ENCODE assay signal across 8 mouse cellular contexts in the genomic region with DNA sequence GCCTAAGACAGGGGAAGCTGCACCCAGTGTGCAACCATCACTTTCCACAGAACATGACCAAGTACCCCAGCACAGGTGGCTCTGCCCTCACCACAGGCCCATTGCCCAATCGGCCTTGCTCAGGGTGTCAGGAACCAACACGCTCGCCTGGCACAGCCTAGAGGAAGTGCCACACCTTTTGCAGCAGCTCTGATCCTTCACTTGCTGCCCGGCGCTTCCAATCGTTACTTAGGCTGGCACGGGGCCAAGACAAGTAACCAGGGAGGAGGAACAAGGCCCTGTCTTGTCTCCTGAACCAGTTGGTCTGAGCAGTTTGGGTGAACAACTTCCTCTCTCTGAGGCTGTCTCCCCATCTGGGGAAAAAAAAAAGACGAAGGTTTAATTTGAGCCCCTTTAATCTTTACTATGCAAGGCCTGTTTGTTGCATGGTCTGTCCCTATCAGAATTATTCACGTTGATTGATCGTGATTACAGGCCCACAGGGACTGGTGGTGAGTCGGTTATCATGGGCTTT. TPM values are rescaled to one million over a fixed set of nuclear protein-coding genes. Genes with fewer than 3 reads are reported as not detected.
DNase-seq lines count a peak whose midpoint lies in the region; ATAC-seq lines count a peak whose summit lies in the region.

No protein-coding gene starts in this region.

- no peaks in the 10 kb centered on the region for H3K27me3 ChIP-seq in liver, embryonic 11.5 days (replicated peaks; ENCODE audit: control insufficient read depth, insufficient read depth, low read length)
- H3K27me3 ChIP-seq in neural tube, embryonic 13.5 days, result no peaks in the 10 kb centered on the region
- H3K27me3 ChIP-seq in forebrain, embryonic 15.5 days, result no peaks in the 10 kb centered on the region

- no peaks in the 10 kb centered on the region for H3K36me3 ChIP-seq in liver, embryonic 11.5 days (ENCODE audit: control insufficient read depth, insufficient read depth, low read length)
- no peaks in the 10 kb centered on the region for H3K36me3 ChIP-seq in neural tube, embryonic 13.5 days
- H3K36me3 ChIP-seq in forebrain, embryonic 15.5 days, result no peaks in the 10 kb centered on the region

- WGBS in liver, embryonic 11.5 days, result 61% methylated on average over 11 of the region's 11 CpGs
- 65% methylated on average over 11 of the region's 11 CpGs for WGBS in neural tube, embryonic 13.5 days
- WGBS in forebrain, embryonic 15.5 days, result 57% methylated on average over 11 of the region's 11 CpGs

- H3K9ac ChIP-seq in liver, embryonic 11.5 days (ENCODE audit: low read depth, low read length), result no peak overlapping the region
- H3K9ac ChIP-seq in neural tube, embryonic 13.5 days, result no peak overlapping the region
- H3K9ac ChIP-seq in forebrain, embryonic 15.5 days (replicated peaks), result no peak overlapping the region

- no peak overlapping the region for H3K27ac ChIP-seq in liver, embryonic 11.5 days (ENCODE audit: low read depth, low read length)
- no peak overlapping the region for H3K27ac ChIP-seq in neural tube, embryonic 13.5 days (replicated peaks)
- no peak overlapping the region for H3K27ac ChIP-seq in forebrain, embryonic 15.5 days (replicated peaks)

- no peak overlapping the region for H3K4me3 ChIP-seq in liver, embryonic 11.5 days (ENCODE audit: low read depth, low read length)
- no peak overlapping the region for H3K4me3 ChIP-seq in neural tube, embryonic 13.5 days
- H3K4me3 ChIP-seq in forebrain, embryonic 15.5 days, result no peak overlapping the region

- H3K4me2 ChIP-seq in liver, embryonic 11.5 days, result no peak overlapping the region
- H3K4me2 ChIP-seq in neural tube, embryonic 13.5 days, result no peak overlapping the region
- H3K4me2 ChIP-seq in forebrain, embryonic 15.5 days (replicated peaks), result no peak overlapping the region

- peak; percentile 91 for ATAC-seq in granulocyte monocyte progenitor cell, adult 5-6 weeks (replicated peaks; ENCODE audit: poor library complexity, severe bottlenecking)
- 0 out of 2 replicates have a peak, but pooled peaks have one; percentile 23 for ATAC-seq in liver, embryonic 11.5 days (replicated peaks; ENCODE audit: low FRiP score)
- peak; percentile 34; the same call in 1 of the 2 replicates for ATAC-seq in neural tube, embryonic 13.5 days (ENCODE audit: low read depth)
- ATAC-seq in forebrain, embryonic 15.5 days (replicated peaks), result no peak; the same call in 1 of the 2 replicates

- peak; percentile 17 for DNase-seq in kidney, adult 18-20 months
- DNase-seq in kidney, adult 11 months, result no peak
- DNase-seq in R1 (ENCODE audit: low read depth, low spot score), result peak; percentile 46
- DNase-seq in liver, embryonic 11.5 days (ENCODE audit: low spot score), result no peak
- DNase-seq in ovary, postnatal 14 days (ENCODE audit: low spot score), result no peak

- H3K4me1 ChIP-seq in liver, embryonic 11.5 days (replicated peaks; ENCODE audit: control insufficient read depth, insufficient read depth, low read length), result no peaks in the 10 kb centered on the region
- H3K4me1 ChIP-seq in neural tube, embryonic 13.5 days (replicated peaks), result 0 out of 2 replicates have a peak, but pooled peaks cover 2% of the 10 kb centered on the region
- no peaks in the 10 kb centered on the region for H3K4me1 ChIP-seq in forebrain, embryonic 15.5 days

- H3K9me3 ChIP-seq in liver, embryonic 11.5 days (ENCODE audit: control insufficient read depth, low read length), result no peaks in the 10 kb centered on the region
- no peaks in the 10 kb centered on the region; the same call in 1 of the 2 replicates for H3K9me3 ChIP-seq in neural tube, embryonic 13.5 days
- H3K9me3 ChIP-seq in forebrain, embryonic 15.5 days, result no peaks in the 10 kb centered on the region

RNA-seq across cellular contexts. Expression of gene Ckap4, which starts 17.4 kb away (rescaled TPM):
- total RNA-seq in granulocyte monocyte progenitor cell, adult 5-6 weeks (2014; fragmentation: Nextera tagmentation), result 67.8 and 79.6 TPM in 2 replicates
- 55.7 and 58.3 TPM in 2 replicates for total RNA-seq in granulocyte monocyte progenitor cell, adult 5-6 weeks (2017)
- 39.4 and 41.5 TPM in 2 replicates for polyA plus RNA-seq in liver, embryonic 11.5 days (2014; fragmentation: Nextera tagmentation; extraction: Ambion mirVana)
- polyA plus RNA-seq in neural tube, embryonic 13.5 days (2015; fragmentation: Nextera tagmentation; extraction: Ambion mirVana), result 64.0 and 65.9 TPM in 2 replicates
- 41.9 and 44.1 TPM in 2 replicates for polyA plus RNA-seq in forebrain, embryonic 15.5 days (2015; fragmentation: Nextera tagmentation; extraction: Ambion mirVana)

RNA-seq across cellular contexts. Expression of gene Tcp11l2, which starts 60.0 kb away (rescaled TPM):
- 15.6 and 18.3 TPM in 2 replicates for total RNA-seq in granulocyte monocyte progenitor cell, adult 5-6 weeks (2014; fragmentation: Nextera tagmentation)
- total RNA-seq in granulocyte monocyte progenitor cell, adult 5-6 weeks (2017), result 8.9 and 9.5 TPM in 2 replicates
- 4.7 and 5.7 TPM in 2 replicates for polyA plus RNA-seq in liver, embryonic 11.5 days (2014; fragmentation: Nextera tagmentation; extraction: Ambion mirVana)
- polyA plus RNA-seq in neural tube, embryonic 13.5 days (2015; fragmentation: Nextera tagmentation; extraction: Ambion mirVana), result 30.2 and 34.1 TPM in 2 replicates
- 30.8 and 34.8 TPM in 2 replicates for polyA plus RNA-seq in forebrain, embryonic 15.5 days (2015; fragmentation: Nextera tagmentation; extraction: Ambion mirVana)

Comparison
In these comparisons a context has a peak if more than half of its experiments do, and no peak if none do; other contexts are left out.
1. DNase-seq: peak in kidney, adult 18-20 months (single experiment) and R1 (single experiment); none in kidney, adult 11 months (single experiment), liver, embryonic 11.5 days (single experiment) and ovary, postnatal 14 days (single experiment).